Mouse (Mus musculus) heart, embryonic 14.5 days (tissue): ENCODE results near the gene Rock2. TPM values are rescaled to one million over a fixed set of nuclear protein-coding genes. Genes with fewer than 3 reads are reported as not detected.
A peak's percentile ranks its signal among the peaks of the same experiment; 100 is the strongest.

Experiments
- ATAC-seq: fragments of 200-750 bp; cut with Nextera tagmentation; 2 replicates; pipeline ENCODE4 v1.8.0; 2017; ENCODE audit warnings: low read depth, moderate TSS enrichment; ENCODE audit not compliant: insufficient number of reproducible peaks, insufficient read depth, low FRiP score
- H3K27ac ChIP-seq, 2 experiments: fragments of 200-500 bp in 1 of 2; fragments of 300-500 bp in 1 of 2; sonication (generic) in 1 of 2; replicated peaks in 1 of 2; 2 replicates each; pipeline ENCODE4 v1.5.1; 2012 to 2014; ENCODE audit warnings: low read depth in 2 of 2, low read length in 2 of 2, control low read depth in 1 of 2, mild to moderate bottlenecking in 1 of 2, mixed read lengths in 1 of 2; ENCODE audit not compliant: control insufficient read depth in 1 of 2, insufficient read depth in 1 of 2
- H3K27me3 ChIP-seq: fragments of 300-500 bp; sonication (generic); 2 replicates; pipeline ENCODE4 v1.6.1; 2014; ENCODE audit warnings: mild to moderate bottlenecking, low read length, control low read depth; ENCODE audit not compliant: control insufficient read depth, insufficient read depth
- H3K36me3 ChIP-seq: fragments of 300-500 bp; sonication (generic); 2 replicates; pipeline ENCODE4 v1.6.1; 2014; ENCODE audit warnings: mild to moderate bottlenecking, control low read depth, low read length, mixed read lengths; ENCODE audit not compliant: control insufficient read depth, insufficient read depth
- H3K4me1 ChIP-seq, 2 experiments: fragments of 200-500 bp in 1 of 2; fragments of 300-500 bp in 1 of 2; sonication (generic) in 1 of 2; 2 replicates each; pipeline ENCODE4 v1.6.1; 2012 to 2014; ENCODE audit warnings: low read length in 2 of 2, control low read depth in 1 of 2, mixed read lengths in 1 of 2; ENCODE audit not compliant: control insufficient read depth in 2 of 2, insufficient read depth in 2 of 2
- H3K4me2 ChIP-seq: fragments of 300-500 bp; sonication (generic); 2 replicates; pipeline ENCODE4 v1.6.1; 2014; ENCODE audit warnings: mild to moderate bottlenecking, low read length
- H3K4me3 ChIP-seq, 2 experiments: fragments of 200-500 bp in 1 of 2; fragments of 300-500 bp in 1 of 2; sonication (generic) in 1 of 2; 2 replicates each; pipeline ENCODE4 v1.5.1; 2012 to 2014; ENCODE audit warnings: low read length in 2 of 2, mild to moderate bottlenecking in 2 of 2, control low read depth in 1 of 2, low read depth in 1 of 2, moderate library complexity in 1 of 2; ENCODE audit not compliant: control insufficient read depth in 1 of 2, insufficient read depth in 1 of 2
- H3K9ac ChIP-seq: fragments of 300-500 bp; sonication (generic); 2 replicates; pipeline ENCODE4 v1.6.1; 2014; ENCODE audit warnings: mild to moderate bottlenecking, low read length
- H3K9me3 ChIP-seq: fragments of 300-500 bp; sonication (generic); 2 replicates; pipeline ENCODE4 v1.6.1; 2016; ENCODE audit warnings: low read length, control low read depth; ENCODE audit not compliant: control insufficient read depth
- WGBS: fragments of 180-500 bp; shearing (Covaris S2); extraction: QIAGEN DNeasy Blood & Tissue Kit; methylation state at CpG from one replicate; pipeline ENCODE4 v1.1.7; 2014; 5-methylcytosine and 5-hydroxymethylcytosine counted together
- polyA plus RNA-seq: library from polyadenylated mRNA; unstranded; fragments of >200 nt; fragmentation: Nextera tagmentation; extraction: Ambion mirVana; gene quantifications from 2 replicates; pipeline ENCODE4 v1.2.1, GENCODE M21; 2014

Gene Rock2
- polyA plus RNA-seq, 1 experiment from 2014 or later = 24.8 TPM

GRCm38 (mm10) chr12:16879369-16879768 lies 15.3 kb upstream of the Rock2 start:
- Histone ChIP-seq H3K9me3 (no peaks in the 10 kb centered on the region), H3K9ac (no peak overlapping the region), H3K27ac (no peak overlapping the region), H3K27me3 (no peaks in the 10 kb centered on the region), H3K4me2 (no peak overlapping the region), H3K36me3 (no peaks in the 10 kb centered on the region), H3K4me3 (no peak overlapping the region), H3K4me1 (peaks cover 20 to 49% of the 10 kb centered on the region in 2 experiments)
- WGBS = 86% methylated on average over 1 of the region's 1 CpGs
- no peak for ATAC-seq

- Histone ChIP-seq H3K9ac (no peak overlapping the region), H3K4me2 (no peak overlapping the region), H3K27ac (no peak overlapping the region), H3K4me1 (peaks cover 14 to 42% of the 10 kb centered on the region in 2 experiments), H3K27me3 (no peaks in the 10 kb centered on the region), H3K4me3 (no peak overlapping the region), H3K36me3 (no peaks in the 10 kb centered on the region), H3K9me3 (no peaks in the 10 kb centered on the region)
- ATAC-seq = no peak
- WGBS = 76% methylated on average over 4 of the region's 4 CpGs
Observed at GRCm38 (mm10) chr12:16880077-16880476, 14.6 kb upstream of the Rock2 start.

- Histone ChIP-seq H3K9ac (no peak overlapping the region), H3K9me3 (no peaks in the 10 kb centered on the region), H3K27ac (no peak overlapping the region), H3K36me3 (no peaks in the 10 kb centered on the region), H3K4me2 (no peak overlapping the region), H3K4me1 (peaks cover 6 to 26% of the 10 kb centered on the region in 2 experiments), H3K27me3 (no peaks in the 10 kb centered on the region), H3K4me3 (no peak overlapping the region)
- 64% methylated on average over 3 of the region's 3 CpGs for WGBS
- ATAC-seq = no peak
Observed at GRCm38 (mm10) chr12:16882442-16882841, 12.3 kb upstream of the Rock2 start.

- peaks cover 6 to 20% of the 10 kb centered on the region in 2 experiments for H3K4me1 ChIP-seq
- no peak for ATAC-seq
- no peak overlapping the region for H3K4me2 ChIP-seq
- no peaks in the 10 kb centered on the region for H3K9me3 ChIP-seq
- H3K4me3 ChIP-seq = no peak overlapping the region
- no peak overlapping the region for H3K9ac ChIP-seq
- no peaks in the 10 kb centered on the region for H3K27me3 ChIP-seq
- WGBS = 49% methylated on average over 7 of the region's 7 CpGs
- no peaks in the 10 kb centered on the region for H3K36me3 ChIP-seq
- H3K27ac ChIP-seq = no peak overlapping the region
Observed at GRCm38 (mm10) chr12:16883111-16883510, 11.6 kb upstream of the Rock2 start.

- Histone ChIP-seq H3K4me1 (peaks cover 6 to 12% of the 10 kb centered on the region in 2 experiments), H3K36me3 (no peaks in the 10 kb centered on the region), H3K9ac (no peak overlapping the region), H3K4me3 (no peak overlapping the region), H3K27me3 (no peaks in the 10 kb centered on the region), H3K9me3 (no peaks in the 10 kb centered on the region), H3K4me2 (no peak overlapping the region), H3K27ac (no peak overlapping the region)
- no peak for ATAC-seq
- 89% methylated on average over 4 of the region's 4 CpGs for WGBS
Observed at GRCm38 (mm10) chr12:16884534-16884933, 10.2 kb upstream of the Rock2 start.

GRCm38 (mm10) chr12:16886354-16886753 lies 8.3 kb upstream of the Rock2 start:
- H3K9ac ChIP-seq = no peak overlapping the region
- ATAC-seq = no peak
- no peak overlapping the region for H3K4me3 ChIP-seq
- H3K9me3 ChIP-seq = no peaks in the 10 kb centered on the region
- WGBS = 83% methylated on average over 6 of the region's 6 CpGs
- H3K36me3 ChIP-seq = no peaks in the 10 kb centered on the region
- no peaks in the 10 kb centered on the region for H3K27me3 ChIP-seq
- H3K4me1 ChIP-seq = peaks cover 6 to 12% of the 10 kb centered on the region in 2 experiments
- H3K27ac ChIP-seq = no peak overlapping the region
- no peak overlapping the region for H3K4me2 ChIP-seq

- Histone ChIP-seq H3K9me3 (no peaks in the 10 kb centered on the region), H3K27ac (0 out of 4 replicates have a peak overlapping the region, but pooled peaks of 1 of the 2 experiments have one; percentile 99), H3K27me3 (no peaks in the 10 kb centered on the region), H3K4me2 (no peak overlapping the region; the same call in 1 of the 2 replicates), H3K36me3 (no peaks in the 10 kb centered on the region), H3K9ac (0 out of 2 replicates have a peak overlapping the region, but pooled peaks have one; percentile 98), H3K4me3 (no peak overlapping the region), H3K4me1 (peaks cover 2 to 25% of the 10 kb centered on the region in 2 experiments)
- WGBS = 92% methylated on average over 2 of the region's 2 CpGs
- ATAC-seq = no peak
Observed at GRCm38 (mm10) chr12:16893039-16893438, 1.7 kb upstream of the Rock2 start.
